Mouse (Mus musculus) myocyte (in vitro differentiated cells): Measurements from ENCODE around the gene Igf1r.

Experiments
- E2F4 ChIP-seq: IDR thresholded peaks from one replicate; pipeline ENCODE4 v1.6.1; 2011; ENCODE audit warnings: mild to moderate bottlenecking, control low read depth, moderate library complexity; ENCODE audit not compliant: insufficient read depth
- MAX ChIP-seq: IDR thresholded peaks from one replicate; pipeline ENCODE4 v1.6.1; 2011; ENCODE audit warnings: low read depth, mild to moderate bottlenecking, control low read depth
- MYOD1 ChIP-seq, 3 experiments: IDR thresholded peaks; one replicate each; pipeline ENCODE4 v1.6.1; 2011; ENCODE audit warnings: control low read depth in 2 of 3, low read depth in 2 of 3, mild to moderate bottlenecking in 2 of 3, moderate library complexity in 1 of 3; ENCODE audit not compliant: insufficient read length in 2 of 3, control insufficient read depth in 1 of 3
- POLR2A ChIP-seq: IDR thresholded peaks from one replicate; pipeline ENCODE4 v1.6.1; 2011; ENCODE audit warnings: low read depth, mild to moderate bottlenecking, control low read depth, moderate library complexity; ENCODE audit not compliant: insufficient read length
- POLR2AphosphoS2 ChIP-seq: IDR thresholded peaks from one replicate; pipeline ENCODE4 v1.6.1; 2011; ENCODE audit warnings: low read depth, control low read depth; ENCODE audit not compliant: insufficient read length
- REST ChIP-seq: IDR thresholded peaks from one replicate; pipeline ENCODE4 v1.6.1; 2011; ENCODE audit warnings: mild to moderate bottlenecking, control low read depth, moderate library complexity; ENCODE audit not compliant: insufficient read depth, insufficient read length
- SRF ChIP-seq: IDR thresholded peaks from one replicate; pipeline ENCODE4 v1.6.1; 2011; ENCODE audit warnings: low read depth; ENCODE audit not compliant: control insufficient read depth, insufficient read length
- TCF12 ChIP-seq: IDR thresholded peaks from one replicate; pipeline ENCODE4 v1.6.1; 2011; ENCODE audit warnings: mild to moderate bottlenecking, control low read depth; ENCODE audit not compliant: poor library complexity, insufficient read depth, severe bottlenecking
- USF1 ChIP-seq: IDR thresholded peaks from one replicate; pipeline ENCODE4 v1.6.1; 2011; ENCODE audit warnings: low read depth, mild to moderate bottlenecking, control low read depth, moderate library complexity

DNA sequence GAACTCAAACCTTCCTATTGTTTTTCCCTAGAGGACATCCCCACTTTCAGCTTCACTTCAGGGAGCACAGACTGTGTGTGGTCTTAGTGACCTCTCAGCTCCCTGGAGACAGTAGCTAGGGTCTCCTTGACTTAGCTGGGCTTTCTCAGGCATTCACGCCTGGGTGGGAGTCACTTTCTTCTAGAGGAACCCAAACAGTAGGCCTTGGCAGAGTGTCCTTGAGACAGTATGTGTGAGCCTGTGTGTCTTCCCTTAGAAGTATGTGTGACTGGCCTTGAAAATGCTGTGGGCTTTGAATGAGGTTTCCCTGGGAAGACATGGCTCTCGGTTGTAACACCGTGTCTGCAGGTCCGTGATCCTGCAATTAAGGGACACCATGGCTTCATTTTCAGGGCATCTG, 71.3 kb downstream of the Igf1r start:
- TF ChIP-seq MAX: no peak
- no peak for TF ChIP-seq POLR2A
- no peak for TF ChIP-seq POLR2AphosphoS2
- TF ChIP-seq E2F4: no peak
- no peak for TF ChIP-seq USF1
- no peak for TF ChIP-seq REST
- no peak for TF ChIP-seq MYOD1 (IDR thresholded peaks at IDR 0.05; ENCODE audit: control insufficient read depth in 1 of 3, insufficient read length in 2 of 3, low read depth in 2 of 3)
- TF ChIP-seq SRF: no peak
- no peak for TF ChIP-seq TCF12
